Mouse (Mus musculus): ENCODE measurements around the gene Ptprm.

The Ptprm gene

GRCm38 (mm10) chr17:66768689-66769275 lies 585.5 kb downstream of the Ptprm start:
- DNase-seq (ENCODE audit: low spot score) = no peak

- DNase-seq (ENCODE audit: low spot score) = no peak
These were observed 588.1 kb downstream of the Ptprm start for GRCm38 (mm10) chr17:66766166-66766565.

GRCm38 (mm10) chr17:66764435-66764834 lies 589.8 kb downstream of the Ptprm start:
- no peak for DNase-seq (ENCODE audit: low spot score)

GRCm38 (mm10) chr17:66762716-66763115 lies 591.5 kb downstream of the Ptprm start:
- no peak for DNase-seq (ENCODE audit: low spot score)

- DNase-seq (ENCODE audit: low spot score) = no peak
These were observed 592.6 kb downstream of the Ptprm start for GRCm38 (mm10) chr17:66761326-66762296.

- no peak for DNase-seq (ENCODE audit: low spot score)
These were observed 597.2 kb downstream of the Ptprm start for GRCm38 (mm10) chr17:66757025-66757511.

- no peak for DNase-seq (ENCODE audit: low spot score)
These were observed 597.8 kb downstream of the Ptprm start for GRCm38 (mm10) chr17:66756500-66756899.

- no peak for DNase-seq (ENCODE audit: low spot score)
These were observed 599.0 kb downstream of the Ptprm start for GRCm38 (mm10) chr17:66755191-66755654.

- DNase-seq (ENCODE audit: low spot score) = no peak
These were observed 599.9 kb downstream of the Ptprm start for GRCm38 (mm10) chr17:66754208-66754865.

GRCm38 (mm10) chr17:66751746-66752145 lies 602.5 kb downstream of the Ptprm start:
- no peak for DNase-seq (ENCODE audit: low spot score)

GRCm38 (mm10) chr17:66750481-66751206 lies 603.6 kb downstream of the Ptprm start:
- no peak for DNase-seq (ENCODE audit: low spot score)

GRCm38 (mm10) chr17:66749976-66750375 lies 604.3 kb downstream of the Ptprm start:
- DNase-seq (ENCODE audit: low spot score) = no peak

- DNase-seq (ENCODE audit: low spot score) = no peak
These were observed 607.8 kb downstream of the Ptprm start for GRCm38 (mm10) chr17:66746506-66746905.

- DNase-seq (ENCODE audit: low spot score) = no peak
These were observed 610.9 kb downstream of the Ptprm start for GRCm38 (mm10) chr17:66743321-66743720.

- DNase-seq (ENCODE audit: low spot score) = no peak
These were observed 615.4 kb downstream of the Ptprm start for GRCm38 (mm10) chr17:66738779-66739345.

GRCm38 (mm10) chr17:66738331-66738730 lies 615.9 kb downstream of the Ptprm start:
- no peak for DNase-seq (ENCODE audit: low spot score)

GRCm38 (mm10) chr17:66736450-66736849 lies 617.8 kb downstream of the Ptprm start:
- DNase-seq (ENCODE audit: low spot score) = no peak

GRCm38 (mm10) chr17:66733541-66733940 lies 620.7 kb downstream of the Ptprm start:
- DNase-seq (ENCODE audit: low spot score) = no peak

GRCm38 (mm10) chr17:66729979-66730378 lies 624.3 kb downstream of the Ptprm start:
- DNase-seq (ENCODE audit: low spot score) = no peak

- DNase-seq (ENCODE audit: low spot score) = no peak
These were observed 633.3 kb downstream of the Ptprm start for GRCm38 (mm10) chr17:66720992-66721351.

GRCm38 (mm10) chr17:66720200-66720991 lies 633.9 kb downstream of the Ptprm start:
- DNase-seq (ENCODE audit: low spot score) = no peak
